Mouse (Mus musculus) thymus, postnatal 10 days (tissue): ENCODE data around the gene Scrn1.

Experiments used
- DNase-seq, 2 experiments: peaks; one replicate each; pipeline ENCODE4 v3.0.0; 2021; ENCODE audit warnings: low spot score in 2 of 2

Gene Scrn1

GRCm38 (mm10) chr6:54565012-54565411 is 1.3 kb downstream of the Scrn1 start:
- DNase-seq, result no peak

GRCm38 (mm10) chr6:54564506-54564991 is 1.7 kb downstream of the Scrn1 start:
- no peak for DNase-seq

GRCm38 (mm10) chr6:54563561-54563960 is 2.7 kb downstream of the Scrn1 start:
- DNase-seq, result no peak

- DNase-seq, result no peak
Observed at GRCm38 (mm10) chr6:54562018-54562809, 4.1 kb downstream of the Scrn1 start.

- no peak for DNase-seq
Observed at GRCm38 (mm10) chr6:54558466-54558865, 7.8 kb downstream of the Scrn1 start.

- no peak for DNase-seq
Observed at GRCm38 (mm10) chr6:54557671-54558070, 8.6 kb downstream of the Scrn1 start.

GRCm38 (mm10) chr6:54555816-54556215 is 10.5 kb downstream of the Scrn1 start:
- no peak for DNase-seq

GRCm38 (mm10) chr6:54554341-54555110 is 11.8 kb downstream of the Scrn1 start:
- DNase-seq, result no peak

GRCm38 (mm10) chr6:54553632-54554031 is 12.7 kb downstream of the Scrn1 start:
- DNase-seq, result no peak

- DNase-seq, result no peak
Observed at GRCm38 (mm10) chr6:54552721-54553413, 13.4 kb downstream of the Scrn1 start.

GRCm38 (mm10) chr6:54550801-54551323 is 15.4 kb downstream of the Scrn1 start:
- DNase-seq, result no peak

- DNase-seq, result no peak
Observed at GRCm38 (mm10) chr6:54549311-54549710, 17.0 kb downstream of the Scrn1 start.

- DNase-seq, result no peak
Observed at GRCm38 (mm10) chr6:54548314-54549019, 17.8 kb downstream of the Scrn1 start.

- no peak for DNase-seq
Observed at GRCm38 (mm10) chr6:54543646-54544045, 22.6 kb downstream of the Scrn1 start.

GRCm38 (mm10) chr6:54542836-54543235 is 23.5 kb downstream of the Scrn1 start:
- DNase-seq, result no peak

GRCm38 (mm10) chr6:54540252-54540887 is 25.9 kb downstream of the Scrn1 start:
- DNase-seq, result no peak

- DNase-seq, result no peak
Observed at GRCm38 (mm10) chr6:54539396-54539795, 26.9 kb downstream of the Scrn1 start.

GRCm38 (mm10) chr6:54538773-54539173 is 27.5 kb downstream of the Scrn1 start:
- DNase-seq, result no peak

GRCm38 (mm10) chr6:54537053-54537452 is 29.2 kb downstream of the Scrn1 start:
- no peak for DNase-seq

GRCm38 (mm10) chr6:54535485-54535884 is 30.8 kb downstream of the Scrn1 start:
- DNase-seq, result no peak

GRCm38 (mm10) chr6:54531048-54531481 is 35.2 kb downstream of the Scrn1 start:
- no peak for DNase-seq
